Mouse (Mus musculus) ES-Bruce4 (cell line): ENCODE measurements around the gene 1500009C09Rik. TPM values are rescaled to one million over a fixed set of nuclear protein-coding genes. Genes with fewer than 3 reads are reported as not detected.
A peak's percentile ranks its signal among the peaks of the same experiment; 100 is the strongest.

Experiments
- H3K27ac ChIP-seq: 2 replicates; pipeline ENCODE4 v1.5.1; 2012; ENCODE audit warnings: low read length, inconsistent platforms; ENCODE audit not compliant: insufficient read depth
- H3K27me3 ChIP-seq: 2 replicates; pipeline ENCODE4 v1.6.1; 2012; ENCODE audit warnings: mild to moderate bottlenecking, low read length, inconsistent platforms; ENCODE audit not compliant: control insufficient read depth, poor library complexity, insufficient read depth, severe bottlenecking
- H3K36me3 ChIP-seq: 2 replicates; pipeline ENCODE4 v1.6.1; 2012; ENCODE audit warnings: inconsistent platforms, mild to moderate bottlenecking, low read length, moderate library complexity; ENCODE audit not compliant: control insufficient read depth, poor library complexity, insufficient read depth, severe bottlenecking
- H3K4me1 ChIP-seq: one replicate; pipeline ENCODE4 v1.8.1; 2011; ENCODE audit warnings: low read length; ENCODE audit not compliant: control insufficient read depth, insufficient read depth
- H3K4me3 ChIP-seq: 2 replicates; pipeline ENCODE4 v1.5.1; 2011; ENCODE audit warnings: low read depth, mild to moderate bottlenecking, low read length
- H3K9ac ChIP-seq: 2 replicates; pipeline ENCODE4 v1.6.1; 2012; ENCODE audit warnings: low read depth, mild to moderate bottlenecking, inconsistent platforms; ENCODE audit not compliant: poor library complexity, severe bottlenecking
- H3K9me3 ChIP-seq: replicated peaks from 2 replicates; pipeline ENCODE4 v1.6.1; 2012; ENCODE audit warnings: mild to moderate bottlenecking, low read length, inconsistent platforms; ENCODE audit not compliant: control insufficient read depth, poor library complexity, insufficient read depth, severe bottlenecking
- CTCF ChIP-seq: IDR thresholded peaks from one replicate; pipeline ENCODE4 v1.8.1; 2011; ENCODE audit warnings: low read depth, low read length
- EP300 ChIP-seq: IDR thresholded peaks from 2 replicates; pipeline ENCODE4 v1.6.1; 2011; ENCODE audit warnings: low read depth, low read length; ENCODE audit not compliant: insufficient read depth
- POLR2A ChIP-seq: IDR thresholded peaks from one replicate; pipeline ENCODE4 v1.8.1; 2011; ENCODE audit warnings: low read length; ENCODE audit not compliant: insufficient read depth
- polyA plus RNA-seq: library from polyadenylated mRNA; stranded (reverse); fragments of >200 nt; gene quantifications from 2 replicates; pipeline ENCODE4 v1.2.4, GENCODE M21; 2011; ENCODE audit warnings: low read depth; ENCODE audit not compliant: missing spikeins, insufficient read depth, insufficient read length

Gene 1500009C09Rik
- polyA plus RNA-seq, 1 experiment = not detected

GRCm38 (mm10) chr15:82207105-82207459, 45.1 kb upstream of the 1500009C09Rik start:
- Histone ChIP-seq H3K4me3 (peak overlapping the region; percentile 22), H3K4me1 (peaks cover 9% of the 10 kb centered on the region), H3K27me3 (no peaks in the 10 kb centered on the region; the same call in 1 of the 2 replicates), H3K27ac (no peak overlapping the region), H3K9me3 (no peaks in the 10 kb centered on the region), H3K36me3 (peaks cover 4% of the 10 kb centered on the region; the same call in 1 of the 2 replicates), H3K9ac (peak overlapping the region; percentile 32; the same call in 1 of the 2 replicates)
- no peak for TF ChIP-seq POLR2A
- no peak for TF ChIP-seq EP300
- no peak for TF ChIP-seq CTCF

GRCm38 (mm10) chr15:82207504-82208219, 44.5 kb upstream of the 1500009C09Rik start:
- Histone ChIP-seq H3K27me3 (peaks cover 1% of the 10 kb centered on the region; the same call in 1 of the 2 replicates), H3K27ac (no peak overlapping the region), H3K36me3 (no peaks in the 10 kb centered on the region; the same call in 1 of the 2 replicates), H3K9me3 (no peaks in the 10 kb centered on the region), H3K4me1 (peaks cover 9% of the 10 kb centered on the region), H3K4me3 (no peak overlapping the region; the same call in 1 of the 2 replicates), H3K9ac (peak overlapping the region; percentile 32; the same call in 1 of the 2 replicates)
- no peak for TF ChIP-seq CTCF
- TF ChIP-seq EP300 = no peak
- TF ChIP-seq POLR2A = no peak

GRCm38 (mm10) chr15:82208307-82208706, 43.9 kb upstream of the 1500009C09Rik start:
- Histone ChIP-seq H3K27me3 (peaks cover 1% of the 10 kb centered on the region; the same call in 1 of the 2 replicates), H3K4me1 (peaks cover 9% of the 10 kb centered on the region), H3K4me3 (no peak overlapping the region), H3K27ac (no peak overlapping the region), H3K9ac (no peak overlapping the region), H3K9me3 (no peaks in the 10 kb centered on the region), H3K36me3 (no peaks in the 10 kb centered on the region; the same call in 1 of the 2 replicates)
- no peak for TF ChIP-seq CTCF

- peaks cover 1% of the 10 kb centered on the region; the same call in 1 of the 2 replicates for H3K27me3 ChIP-seq
- H3K9ac ChIP-seq = no peak overlapping the region
- H3K36me3 ChIP-seq = no peaks in the 10 kb centered on the region; the same call in 1 of the 2 replicates
- peaks cover 9% of the 10 kb centered on the region for H3K4me1 ChIP-seq
- TF ChIP-seq EP300 (no peak), CTCF (no peak), POLR2A (no peak)
- no peaks in the 10 kb centered on the region for H3K9me3 ChIP-seq
- no peak overlapping the region for H3K4me3 ChIP-seq
- H3K27ac ChIP-seq = no peak overlapping the region
Measured at GRCm38 (mm10) chr15:82209295-82210050, 42.7 kb upstream of the 1500009C09Rik start.

- H3K27ac ChIP-seq = no peak overlapping the region
- no peak for TF ChIP-seq CTCF
- TF ChIP-seq POLR2A = no peak
- TF ChIP-seq EP300 = no peak
- no peak overlapping the region for H3K9ac ChIP-seq
- H3K4me1 ChIP-seq = peaks cover 12% of the 10 kb centered on the region
- H3K4me3 ChIP-seq = no peak overlapping the region
- no peaks in the 10 kb centered on the region for H3K9me3 ChIP-seq
- H3K27me3 ChIP-seq = peaks cover 1% of the 10 kb centered on the region; the same call in 1 of the 2 replicates
- H3K36me3 ChIP-seq = no peaks in the 10 kb centered on the region
Measured at GRCm38 (mm10) chr15:82210801-82211200, 41.4 kb upstream of the 1500009C09Rik start.

- no peaks in the 10 kb centered on the region for H3K36me3 ChIP-seq
- peaks cover 1% of the 10 kb centered on the region; the same call in 1 of the 2 replicates for H3K27me3 ChIP-seq
- H3K9me3 ChIP-seq = no peaks in the 10 kb centered on the region
- peak overlapping the region; percentile 88 for H3K9ac ChIP-seq
- no peak overlapping the region for H3K27ac ChIP-seq
- peak overlapping the region; percentile 75 for H3K4me3 ChIP-seq
- peaks cover 11% of the 10 kb centered on the region for H3K4me1 ChIP-seq
- TF ChIP-seq POLR2A (no peak), EP300 (no peak), CTCF (no peak)
Measured at GRCm38 (mm10) chr15:82211281-82211680, 40.9 kb upstream of the 1500009C09Rik start.
